Mouse (Mus musculus) spleen, embryonic (tissue): ENCODE measurements around the gene Twnk.
"Not testable (repeated sequence)": the region's sequence is repeated elsewhere in the genome, so short reads cannot be mapped to it uniquely, and the experiment has no call there.

Experiments
- CTCF ChIA-PET: fragments of 350-600 bp; sonication (Branson Sonifier 250); formaldehyde crosslinking; loops from one replicate; lab custom pipeline; 2022; lab: Charles Lee

Twnk gene

GRCm38 (mm10) chr19:45021362-45021761 lies 15.9 kb downstream of the Twnk start:
- CTCF ChIA-PET, result interaction anchor here (1.5 kb wide), 1 partner anchor 9 kb away, joined by 7 read pairs; no protein-coding TSS in a partner anchor

GRCm38 (mm10) chr19:45023993-45024392 lies 18.5 kb downstream of the Twnk start:
- CTCF ChIA-PET, result no interaction called here

GRCm38 (mm10) chr19:45024775-45025174 lies 19.3 kb downstream of the Twnk start:
- CTCF ChIA-PET, result no interaction called here

GRCm38 (mm10) chr19:45025937-45026568 lies 20.6 kb downstream of the Twnk start:
- CTCF ChIA-PET, result interaction anchor here (0.7 kb wide), 2 partner anchors 15 to 131 kb away, joined by 7 to 8 read pairs; no protein-coding TSS in a partner anchor

DNA sequence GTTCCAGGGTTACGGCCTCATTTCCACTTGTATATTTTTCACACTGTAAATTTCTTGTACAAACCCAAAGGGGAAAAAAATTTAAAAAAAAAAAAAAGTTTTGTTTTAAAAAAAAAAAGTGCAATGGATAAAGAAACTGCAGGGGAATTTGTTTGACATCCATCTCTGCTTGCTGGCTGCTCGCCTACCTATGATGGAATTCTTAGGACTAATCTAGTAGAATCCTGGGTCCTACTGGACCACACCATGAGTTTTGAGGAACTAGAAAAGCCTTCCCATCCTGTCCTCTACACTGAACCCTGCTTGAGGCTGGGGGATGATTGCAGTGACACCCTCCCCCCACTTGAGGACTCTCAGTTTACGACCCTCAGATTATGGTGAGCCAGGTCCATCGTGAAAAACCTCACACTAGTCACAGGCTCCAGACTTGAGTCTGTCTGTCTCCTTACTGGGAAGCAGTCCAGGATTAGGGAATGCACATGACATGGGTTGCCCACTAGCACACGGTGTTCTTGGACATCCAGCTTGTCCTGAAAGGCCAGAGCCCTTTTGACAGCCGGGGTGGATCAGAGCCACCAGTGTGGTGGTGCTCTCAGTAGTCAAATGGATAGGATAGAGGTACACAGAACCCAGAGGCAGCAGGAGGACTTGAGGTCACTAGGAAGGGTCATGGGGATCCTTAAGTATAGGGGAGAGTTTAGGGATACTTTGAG lies 21.7 kb downstream of the Twnk start:
- CTCF ChIA-PET, result interaction anchor here (0.6 to 0.7 kb wide), 3 partner anchors 16 to 130 kb away, joined by 3 to 8 read pairs (median 7); no protein-coding TSS in a partner anchor

DNA sequence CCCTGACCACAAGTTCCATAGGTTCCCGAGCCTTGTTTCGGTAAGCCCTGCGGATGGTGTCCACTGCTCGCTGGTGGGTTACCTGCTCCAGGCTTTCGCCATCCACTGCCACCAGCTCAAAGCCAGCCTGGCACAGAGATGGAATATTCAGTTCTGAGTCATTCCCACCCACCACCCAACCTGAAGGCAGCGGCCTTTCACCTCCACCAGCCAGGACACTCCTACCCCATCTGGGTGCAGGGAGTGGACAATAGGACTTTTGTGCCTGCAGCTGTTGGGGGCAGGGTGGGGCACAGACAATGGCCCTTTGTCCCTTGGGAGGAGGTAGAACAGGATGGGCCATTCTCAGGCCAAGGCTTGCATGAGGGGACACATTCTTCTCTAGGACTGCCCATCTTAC lies 22.4 kb downstream of the Twnk start:
- CTCF ChIA-PET, result no interaction called here

DNA sequence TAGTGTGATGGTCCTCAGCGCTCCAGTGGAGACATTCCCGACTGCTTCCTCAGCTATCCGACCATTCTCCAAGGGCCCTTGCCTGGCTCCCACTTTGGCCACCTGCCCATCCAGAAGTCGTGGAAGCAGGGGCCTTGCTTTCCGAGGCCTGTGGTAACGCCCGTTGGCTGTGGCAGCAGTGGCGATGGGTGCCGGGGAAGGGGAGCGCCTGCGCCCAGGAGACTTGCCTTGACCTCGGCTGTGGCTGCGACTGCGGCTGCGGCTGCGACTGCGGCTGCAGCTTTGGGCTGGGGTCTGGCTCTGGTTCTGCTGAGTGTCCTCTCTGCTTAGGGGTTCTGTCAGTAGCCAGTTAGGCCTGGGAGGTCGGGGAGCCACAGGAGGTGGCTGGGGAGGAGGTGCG lies 23.3 kb downstream of the Twnk start:
- CTCF ChIA-PET, result interaction anchor here (0.6 kb wide), 1 partner anchor 15 kb away, joined by 3 read pairs; no protein-coding TSS in a partner anchor

DNA sequence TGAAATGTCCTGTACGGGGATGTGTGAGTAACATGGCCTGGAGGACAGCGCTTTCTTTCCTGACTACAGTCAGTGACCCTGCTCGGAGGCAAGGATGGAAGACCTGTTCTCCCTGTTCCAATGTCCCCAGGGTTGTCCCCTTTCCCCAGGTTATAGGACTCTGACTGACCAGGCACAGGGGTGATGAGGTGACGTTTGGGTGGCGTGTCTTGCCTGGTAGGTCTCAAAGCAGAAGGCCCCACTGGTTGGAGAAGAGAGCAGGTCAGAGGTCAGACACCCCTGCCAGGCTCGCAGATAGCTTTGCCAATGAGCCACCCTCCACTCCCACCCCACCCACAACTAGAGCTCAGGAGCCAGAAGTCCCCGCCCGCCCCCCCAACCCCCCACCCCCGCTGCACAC lies 24.1 kb downstream of the Twnk start:
- CTCF ChIA-PET, result interaction anchor here (1.0 to 3.6 kb wide), 3 partner anchors 13 to 22 kb away, joined by 3 to 29 read pairs (median 24); no protein-coding TSS in a partner anchor

- CTCF ChIA-PET, result interaction anchor here (0.6 to 3.6 kb wide), 5 partner anchors 10 to 150 kb away, joined by 3 to 29 read pairs (median 7); no protein-coding TSS in a partner anchor
Measured at GRCm38 (mm10) chr19:45030111-45030510, 24.6 kb downstream of the Twnk start.

DNA sequence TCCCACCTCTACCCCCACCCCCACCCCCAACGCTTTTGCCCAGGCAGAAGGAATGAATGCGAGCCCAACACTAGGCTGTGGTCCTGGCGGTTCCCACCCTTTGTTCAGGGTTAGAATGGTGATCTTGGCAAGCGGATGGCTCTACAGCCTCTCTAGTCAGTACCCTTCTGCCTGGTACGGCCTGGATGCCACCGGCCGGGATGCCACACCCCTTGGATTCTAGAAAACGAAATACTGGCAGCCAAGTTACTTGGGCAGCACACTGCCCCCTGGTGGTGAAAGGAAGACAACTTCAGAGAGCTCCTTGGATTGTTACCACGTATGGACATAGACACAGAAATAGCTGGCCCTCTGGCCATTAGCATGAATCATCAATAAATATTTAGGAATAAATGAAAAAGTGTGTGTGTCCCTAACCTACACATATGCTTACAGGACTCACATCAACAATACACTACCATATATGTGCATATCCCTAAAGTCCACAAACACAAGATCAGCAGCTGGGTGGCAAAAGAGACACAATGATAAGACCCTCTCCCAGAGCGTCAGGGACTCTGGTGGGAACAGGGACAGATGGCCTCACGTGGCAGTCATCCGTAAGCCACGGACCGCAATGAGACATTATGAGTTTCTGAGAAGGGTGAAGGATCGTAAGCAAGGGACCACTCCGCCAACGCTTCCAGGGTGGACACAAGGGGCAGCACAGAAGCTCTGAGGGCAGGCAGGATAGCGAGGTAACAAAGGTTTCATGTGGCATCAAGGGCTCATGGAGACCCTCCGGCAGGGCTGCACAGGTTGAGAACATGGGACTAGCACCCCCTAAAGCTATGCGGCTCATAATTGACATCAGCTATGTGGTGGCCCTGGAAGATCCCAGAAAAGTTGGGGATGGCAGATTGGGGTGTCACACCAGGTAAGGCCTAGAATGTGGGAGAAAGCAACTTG lies 25.6 kb downstream of the Twnk start:
- CTCF ChIA-PET, result interaction anchor here (0.6 to 3.6 kb wide), 9 partner anchors 10 to 886 kb away, joined by 3 to 29 read pairs (median 4); partner anchors contain the start of genes Sfxn3 and Twnk

GRCm38 (mm10) chr19:45031780-45032179 lies 26.3 kb downstream of the Twnk start:
- CTCF ChIA-PET, result interaction anchor here (1.1 to 3.6 kb wide), 4 partner anchors 15 to 26 kb away, joined by 3 to 29 read pairs (median 15); partner anchors contain the start of genes Sfxn3 and Twnk

GRCm38 (mm10) chr19:45032570-45033332 lies 27.3 kb downstream of the Twnk start:
- CTCF ChIA-PET, result interaction anchor here (3.6 kb wide), 1 partner anchor 16 kb away, joined by 29 read pairs; no protein-coding TSS in a partner anchor

GRCm38 (mm10) chr19:45036867-45037266 lies 31.4 kb downstream of the Twnk start:
- CTCF ChIA-PET, result no interaction called here

GRCm38 (mm10) chr19:45038198-45038597 lies 32.7 kb downstream of the Twnk start:
- CTCF ChIA-PET, result not testable (repeated sequence)

- CTCF ChIA-PET, result no interaction called here
Measured at GRCm38 (mm10) chr19:45040214-45040613, 34.8 kb downstream of the Twnk start.

DNA sequence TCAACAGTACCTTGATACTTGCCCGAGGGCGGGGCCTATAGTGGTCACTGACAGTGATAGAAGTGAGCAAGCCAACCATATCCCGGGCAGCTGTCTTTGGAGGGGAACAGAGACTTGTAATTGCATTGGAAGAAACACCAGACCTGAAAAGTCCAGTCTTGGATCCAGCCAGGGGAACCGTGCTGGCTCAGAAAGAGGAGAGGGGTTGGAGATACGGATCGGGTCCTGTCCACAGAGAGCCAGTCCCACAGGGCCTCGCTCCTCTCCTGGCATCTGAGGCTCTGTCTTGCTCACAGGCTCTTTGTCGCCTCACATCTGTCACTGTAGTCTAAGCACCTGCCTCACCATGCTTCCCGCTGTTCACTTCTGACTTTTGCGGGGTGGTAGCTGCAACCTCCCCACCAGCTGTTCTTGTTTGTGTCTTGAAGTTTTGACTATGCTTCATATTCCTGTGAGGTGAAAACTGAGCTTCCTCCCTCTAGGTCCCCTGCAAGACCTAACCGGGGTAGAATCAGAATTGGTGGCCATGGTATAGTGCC lies 39.0 kb downstream of the Twnk start:
- CTCF ChIA-PET, result interaction anchor here (0.6 kb wide), 1 partner anchor 27 kb away, joined by 6 read pairs; no protein-coding TSS in a partner anchor

GRCm38 (mm10) chr19:45045236-45045635 lies 39.8 kb downstream of the Twnk start:
- CTCF ChIA-PET, result no interaction called here

DNA sequence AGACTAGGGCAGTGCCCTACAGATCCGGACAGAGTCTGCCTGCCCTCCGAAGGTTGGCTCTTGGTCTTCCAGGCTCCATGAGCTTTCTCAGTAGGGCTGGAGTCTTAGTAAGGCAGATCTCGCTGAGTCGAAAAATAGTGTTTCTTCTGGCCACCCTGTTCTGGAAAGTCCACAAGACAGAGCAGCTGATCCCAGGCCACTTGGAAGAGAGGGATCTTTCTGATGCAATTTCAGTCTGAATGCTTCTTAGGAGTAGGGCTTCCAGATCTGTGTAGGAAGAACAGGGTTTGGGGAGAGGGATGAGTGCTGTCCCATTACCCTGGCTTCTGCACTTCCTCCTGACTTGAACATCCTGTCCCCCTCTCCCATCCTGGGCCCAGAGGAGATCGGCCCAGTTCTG lies 40.2 kb downstream of the Twnk start, which contains the start of gene Pdzd7:
Gene Pdzd7 (minus strand): TSS at position 67 of the 400 bp plus-strand sequence.
- CTCF ChIA-PET, result no interaction called here

DNA sequence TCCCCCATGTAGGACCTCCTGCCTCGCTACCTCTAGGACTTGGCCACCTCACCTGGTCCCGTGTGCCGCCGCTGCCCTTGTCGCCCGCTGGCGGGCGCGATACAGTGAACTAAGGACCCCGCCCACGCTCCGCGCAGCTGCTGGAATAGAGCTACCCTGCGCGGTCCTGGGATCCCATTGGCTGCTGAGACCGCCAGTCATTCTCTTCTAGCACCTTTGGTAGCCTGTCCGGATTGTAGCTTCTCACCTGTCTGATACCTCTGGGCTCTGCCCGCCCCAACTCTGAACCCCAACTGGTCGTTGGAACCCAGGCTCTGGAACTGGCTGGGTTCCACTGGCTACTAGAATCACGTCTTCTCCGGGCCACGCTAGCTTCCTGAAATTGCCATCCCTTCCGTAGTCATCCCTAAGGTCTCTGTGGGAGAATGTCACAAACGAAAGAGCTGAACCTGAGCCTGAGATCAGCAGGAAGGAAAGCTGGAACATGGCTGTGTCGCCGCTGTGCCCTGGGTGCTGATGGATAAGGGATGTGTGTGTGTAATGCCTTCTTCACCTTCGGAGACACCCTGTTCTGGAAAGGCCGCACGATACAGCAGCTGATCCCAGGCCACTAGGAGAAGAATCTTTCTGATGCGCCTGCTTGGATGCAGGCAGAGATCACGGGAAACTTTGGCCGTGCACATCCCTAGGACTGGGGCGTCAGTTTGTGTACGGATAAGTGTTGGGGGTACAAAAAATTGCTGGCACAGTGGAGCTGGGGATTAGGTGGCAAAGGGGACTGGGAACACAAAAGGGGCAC lies 41.3 kb downstream of the Twnk start:
- CTCF ChIA-PET, result interaction anchor here (0.5 to 1.6 kb wide), 3 partner anchors 11 to 964 kb away, joined by 4 to 6 read pairs (median 4); no protein-coding TSS in a partner anchor
